Mouse (Mus musculus) lung, postnatal 0 days (tissue): Measurements from ENCODE around the gene Cbr2. TPM values are rescaled to one million over a fixed set of nuclear protein-coding genes. Genes with fewer than 3 reads are reported as not detected.

Source experiments
- ATAC-seq: fragments of 200-750 bp; cut with Nextera tagmentation; 2 replicates; pipeline ENCODE4 v1.8.0; 2017; ENCODE audit warnings: moderate library complexity
- DNase-seq: peaks from one replicate; pipeline ENCODE4 v3.0.0-alpha.2; 2016; ENCODE audit warnings: low spot score
- H3K27ac ChIP-seq: fragments of 300-500 bp; sonication (generic); 2 replicates; pipeline ENCODE4 v1.5.1; 2014; ENCODE audit warnings: antibody characterized with exemption, mild to moderate bottlenecking, low read length, mixed read lengths
- H3K27me3 ChIP-seq: fragments of 300-500 bp; sonication (generic); replicated peaks from 2 replicates; pipeline ENCODE4 v1.6.1; 2014; ENCODE audit warnings: low read length, mixed read lengths; ENCODE audit not compliant: insufficient read depth
- H3K36me3 ChIP-seq: fragments of 300-500 bp; sonication (generic); 2 replicates; pipeline ENCODE4 v1.6.1; 2014; ENCODE audit warnings: low read length, mixed read lengths; ENCODE audit not compliant: insufficient read depth
- H3K4me1 ChIP-seq: fragments of 300-500 bp; sonication (generic); 2 replicates; pipeline ENCODE4 v1.6.1; 2014; ENCODE audit warnings: antibody characterized with exemption, low read depth, low read length, mixed read lengths; ENCODE audit not compliant: insufficient read depth
- H3K4me2 ChIP-seq: fragments of 300-500 bp; sonication (generic); replicated peaks from 2 replicates; pipeline ENCODE4 v1.6.1; 2014; ENCODE audit warnings: low read depth, mild to moderate bottlenecking, low read length, moderate library complexity, mixed read lengths
- H3K4me3 ChIP-seq: fragments of 300-500 bp; sonication (generic); 2 replicates; pipeline ENCODE4 v1.5.1; 2014; ENCODE audit warnings: low read depth, low read length
- H3K9ac ChIP-seq: fragments of 300-500 bp; sonication (generic); replicated peaks from 2 replicates; pipeline ENCODE4 v1.6.1; 2014; ENCODE audit warnings: low read depth, mild to moderate bottlenecking
- H3K9me3 ChIP-seq: fragments of 300-500 bp; sonication (generic); 2 replicates; pipeline ENCODE4 v1.6.1; 2016; ENCODE audit warnings: low read length, mixed read lengths
- CTCF ChIP-seq: IDR thresholded peaks from 2 replicates; pipeline ENCODE4 v1.5.1; 2016; ENCODE audit warnings: antibody characterized with exemption, mild to moderate bottlenecking
- EP300 ChIP-seq: IDR thresholded peaks from 2 replicates; pipeline ENCODE4 v1.6.1; 2016; ENCODE audit warnings: antibody characterized with exemption, mild to moderate bottlenecking, control low read depth
- WGBS: fragments of 180-500 bp; shearing (Covaris S2); extraction: QIAGEN DNeasy Blood & Tissue Kit; methylation state at CpG from one replicate; pipeline ENCODE4 v1.1.7; 2014; 5-methylcytosine and 5-hydroxymethylcytosine counted together
- polyA plus RNA-seq: library from polyadenylated mRNA; unstranded; fragments of >200 nt; fragmentation: Nextera tagmentation; extraction: Ambion mirVana; gene quantifications from 2 replicates; pipeline ENCODE4 v1.2.1, GENCODE M21; 2015

The Cbr2 gene
- polyA plus RNA-seq, 1 experiment from 2014 or later, result 4,528 TPM

- DNase-seq (peak; percentile 99), ATAC-seq (peak; percentile 95)
- Histone ChIP-seq H3K9ac (peak within 1 kb of the TSS; percentile 30), H3K27ac (peak within 1 kb of the TSS; percentile 78), H3K27me3 (no peaks in the 10 kb centered on the region), H3K4me3 (peak within 1 kb of the TSS; percentile 50), H3K4me1 (peaks cover 9% of the 10 kb centered on the region; the same call in 1 of the 2 replicates), H3K36me3 (peaks cover 2% of the 10 kb centered on the region; the same call in 1 of the 2 replicates), H3K9me3 (no peaks in the 10 kb centered on the region), H3K4me2 (peak within 1 kb of the TSS; percentile 91)
- 1% methylated on average over 50 of the region's 53 CpGs for WGBS
- TF ChIP-seq CTCF (no peak), EP300 (no peak)
These were observed 18.1 kb downstream of the Cbr2 start, which contains the start of the genes Cenpx and Lrrc45 for GRCm38 (mm10) chr11:120713580-120714518. Gene Cenpx, minus strand, starts transcription at chr11:120713738. Gene Lrrc45, plus strand, starts transcription at chr11:120713925.

- DNase-seq (peak; percentile 73), ATAC-seq (peak; percentile 40)
- Histone ChIP-seq H3K9me3 (no peaks in the 10 kb centered on the region), H3K27me3 (no peaks in the 10 kb centered on the region), H3K36me3 (peaks cover 2% of the 10 kb centered on the region; the same call in 1 of the 2 replicates), H3K9ac (peak overlapping the region; percentile 27), H3K4me3 (peak overlapping the region; percentile 50), H3K4me2 (peak overlapping the region; percentile 91), H3K27ac (peak overlapping the region; percentile 78), H3K4me1 (peaks cover 9% of the 10 kb centered on the region; the same call in 1 of the 2 replicates)
- WGBS, result 3% methylated on average over 34 of the region's 38 CpGs
- TF ChIP-seq EP300 (no peak), CTCF (peak; percentile 89)
These were observed 18.9 kb downstream of the Cbr2 start for GRCm38 (mm10) chr11:120712771-120713568.

- no peaks in the 10 kb centered on the region for H3K27me3 ChIP-seq
- no peak overlapping the region for H3K27ac ChIP-seq
- TF ChIP-seq EP300 (no peak), CTCF (no peak)
- H3K4me1 ChIP-seq, result peaks cover 9% of the 10 kb centered on the region; the same call in 1 of the 2 replicates
- H3K4me2 ChIP-seq, result no peak overlapping the region
- no peak overlapping the region for H3K4me3 ChIP-seq
- 64% methylated on average over 8 of the region's 8 CpGs for WGBS
- H3K9ac ChIP-seq, result no peak overlapping the region
- no peaks in the 10 kb centered on the region for H3K9me3 ChIP-seq
- H3K36me3 ChIP-seq, result peaks cover 2% of the 10 kb centered on the region; the same call in 1 of the 2 replicates
- no peak for DNase-seq
- ATAC-seq, result no peak
These were observed 19.8 kb downstream of the Cbr2 start for GRCm38 (mm10) chr11:120711980-120712604.

- no peaks in the 10 kb centered on the region for H3K27me3 ChIP-seq
- H3K27ac ChIP-seq, result no peak overlapping the region
- 66% methylated on average over 5 of the region's 5 CpGs for WGBS
- H3K9ac ChIP-seq, result no peak overlapping the region
- TF ChIP-seq CTCF (no peak), EP300 (no peak)
- H3K4me2 ChIP-seq, result no peak overlapping the region
- ATAC-seq (no peak), DNase-seq (no peak)
- no peaks in the 10 kb centered on the region for H3K9me3 ChIP-seq
- H3K4me1 ChIP-seq, result peaks cover 9% of the 10 kb centered on the region; the same call in 1 of the 2 replicates
- peaks cover 2% of the 10 kb centered on the region; the same call in 1 of the 2 replicates for H3K36me3 ChIP-seq
- no peak overlapping the region for H3K4me3 ChIP-seq
These were observed 21.2 kb downstream of the Cbr2 start for GRCm38 (mm10) chr11:120710672-120711071.

- 50% methylated on average over 2 of the region's 2 CpGs for WGBS
- TF ChIP-seq EP300 (no peak), CTCF (no peak)
- peaks cover 2% of the 10 kb centered on the region; the same call in 1 of the 2 replicates for H3K36me3 ChIP-seq
- no peak overlapping the region for H3K27ac ChIP-seq
- H3K4me1 ChIP-seq, result peaks cover 9% of the 10 kb centered on the region; the same call in 1 of the 2 replicates
- H3K4me3 ChIP-seq, result no peak overlapping the region
- H3K4me2 ChIP-seq, result no peak overlapping the region
- no peak for ATAC-seq
- DNase-seq, result no peak
- H3K9me3 ChIP-seq, result no peaks in the 10 kb centered on the region
- H3K27me3 ChIP-seq, result no peaks in the 10 kb centered on the region
- no peak overlapping the region for H3K9ac ChIP-seq
These were observed 22.4 kb downstream of the Cbr2 start for GRCm38 (mm10) chr11:120709551-120709950.
